Mouse (Mus musculus): ENCODE measurements around the gene Mknk2. TPM values are rescaled to one million over a fixed set of nuclear protein-coding genes. Genes with fewer than 3 reads are reported as not detected.

Gene Mknk2
- polyA plus RNA-seq, 1 experiment from 2014 or later, result 110 TPM

DNA sequence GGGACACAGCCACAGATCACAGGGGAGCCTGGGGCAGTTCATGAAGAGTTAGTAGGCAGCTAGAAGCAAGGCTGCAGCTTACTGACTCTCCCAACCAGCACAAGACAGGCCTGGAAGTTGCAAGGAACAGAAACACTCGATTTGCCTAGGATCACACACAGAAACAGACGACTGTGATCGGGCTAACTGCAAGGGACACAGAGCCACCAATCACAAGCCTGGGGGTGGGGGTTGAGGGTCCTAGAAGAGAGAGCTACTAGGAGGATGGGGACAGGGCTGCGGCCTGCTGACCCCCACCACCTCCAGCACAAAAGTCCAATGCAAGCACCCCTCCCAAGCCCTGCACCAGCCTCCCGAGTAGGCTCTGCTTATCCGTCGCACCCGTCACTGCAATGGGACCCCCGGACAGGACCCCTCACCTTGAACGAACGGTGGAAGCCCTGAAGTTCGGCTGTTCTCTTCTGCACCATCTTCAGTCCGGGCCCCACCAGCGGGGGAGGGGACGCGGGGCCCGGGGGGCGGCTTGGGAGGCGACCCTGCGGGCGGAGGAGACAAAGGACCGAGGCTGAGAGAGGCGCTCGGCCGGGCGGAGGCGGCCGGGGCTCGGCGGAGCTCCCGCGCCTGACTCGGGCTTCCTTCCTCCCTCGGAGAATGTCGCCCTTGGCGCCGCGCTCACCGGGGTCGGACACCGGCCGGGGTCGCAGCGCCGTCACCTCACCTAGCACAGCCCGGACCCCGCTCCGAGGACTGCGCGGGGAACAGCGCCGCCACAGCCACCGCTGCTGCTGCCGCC lies 2.3 kb downstream of the Mknk2 start:
- Histone ChIP-seq H3K4me1 (ENCODE audit: insufficient read depth) (peaks cover 39% of the 10 kb centered on the region), H3K4me2 (peak overlapping the region; percentile 88), H3K9me3 (ENCODE audit: low read depth, low read length) (no peaks in the 10 kb centered on the region), H3K36me3 (ENCODE audit: insufficient read depth) (peaks cover 35% of the 10 kb centered on the region), H3K4me3 (ENCODE audit: low read depth, low read length) (peak overlapping the region; percentile 98), H3K27ac (ENCODE audit: low read depth) (peak overlapping the region; percentile 84), H3K9ac (peak overlapping the region; percentile 98), H3K27me3 (ENCODE audit: insufficient read depth, low read length) (no peaks in the 10 kb centered on the region)
- WGBS, result under 1% methylated on average over 33 of the region's 54 CpGs
- TF ChIP-seq CTCF (IDR thresholded peaks at IDR 0.05; ENCODE audit: low read depth), result no peak
- peak; percentile 27 for DNase-seq
- ATAC-seq (ENCODE audit: insufficient read depth), result peak; percentile 9

DNA sequence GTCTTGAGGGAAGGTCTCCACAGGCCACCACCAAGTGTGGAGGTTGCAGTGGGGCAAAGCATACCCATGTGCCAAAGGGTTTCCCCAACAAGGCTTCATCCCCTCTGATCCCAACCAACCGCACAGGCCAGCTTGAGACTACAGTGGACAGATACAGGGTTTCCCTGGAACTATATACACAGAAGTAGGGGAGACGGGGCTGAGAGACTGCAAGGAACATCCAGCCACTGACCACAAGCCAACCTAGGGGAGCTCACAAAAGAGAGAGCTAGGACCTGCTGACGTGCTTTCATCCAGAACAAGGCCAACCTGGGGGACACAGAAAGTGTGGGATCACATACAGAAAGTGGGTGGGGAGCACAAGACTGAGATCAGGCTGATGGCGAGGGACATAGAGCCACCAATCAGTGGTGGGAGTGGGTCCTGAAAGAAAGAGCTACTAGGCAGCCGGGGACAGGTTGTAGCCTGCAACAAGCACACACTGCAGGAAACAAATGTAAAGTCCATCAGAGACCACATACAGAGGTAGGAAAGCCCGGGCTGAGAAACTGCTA lies 3.0 kb downstream of the Mknk2 start:
- DNase-seq (no peak), ATAC-seq (ENCODE audit: insufficient read depth) (no peak)
- WGBS, result 7% methylated on average over 6 of the region's 6 CpGs

DNA sequence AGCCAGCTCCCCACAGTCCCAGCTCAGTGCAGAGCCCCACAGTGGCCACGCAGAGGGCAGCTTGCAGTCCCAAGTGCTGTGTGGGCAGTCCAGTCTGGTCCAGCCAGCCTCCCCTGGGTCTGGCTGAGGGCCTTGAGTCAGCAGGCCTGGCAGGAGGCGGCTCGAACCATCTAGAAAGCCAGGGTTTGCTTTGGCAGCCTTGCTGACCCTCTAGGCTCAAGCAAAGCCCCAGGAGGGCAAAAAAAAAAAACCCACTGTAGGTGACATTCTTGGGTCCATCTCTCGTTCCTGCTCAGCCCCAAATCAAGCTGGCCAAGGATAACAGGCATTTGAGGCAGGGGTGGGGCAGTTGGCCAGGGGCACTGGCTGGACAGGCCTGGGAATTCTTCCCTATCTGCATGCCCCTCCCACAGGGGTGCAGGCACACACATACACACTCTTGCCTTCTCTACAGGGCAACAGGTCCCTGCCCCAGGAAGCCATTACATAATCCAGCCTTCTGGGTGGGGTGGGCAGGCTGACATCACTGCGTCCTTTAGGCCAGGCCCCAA lies 3.7 kb downstream of the Mknk2 start:
- no peak for ATAC-seq (ENCODE audit: insufficient read depth)
- peaks cover 38% of the 10 kb centered on the region for H3K4me1 ChIP-seq (ENCODE audit: insufficient read depth)
- peak overlapping the region; percentile 88 for H3K4me2 ChIP-seq
- H3K36me3 ChIP-seq (ENCODE audit: insufficient read depth), result peaks cover 49% of the 10 kb centered on the region
- no peak for DNase-seq
- H3K9me3 ChIP-seq (ENCODE audit: low read depth, low read length), result no peaks in the 10 kb centered on the region
- no peak overlapping the region for H3K27ac ChIP-seq (ENCODE audit: low read depth)
- no peaks in the 10 kb centered on the region for H3K27me3 ChIP-seq (ENCODE audit: insufficient read depth, low read length)
- no peak for TF ChIP-seq CTCF (IDR thresholded peaks at IDR 0.05; ENCODE audit: low read depth)
- H3K4me3 ChIP-seq (ENCODE audit: low read depth, low read length), result peak overlapping the region; percentile 98
- 51% methylated on average over 5 of the region's 5 CpGs for WGBS
- peak overlapping the region; percentile 98 for H3K9ac ChIP-seq

More for the DNA sequence above, 3.0 kb downstream of the Mknk2 start:
- Histone ChIP-seq H3K4me3 (ENCODE audit: low read depth, low read length) (peak overlapping the region; percentile 98), H3K4me1 (ENCODE audit: insufficient read depth) (peaks cover 39% of the 10 kb centered on the region), H3K36me3 (ENCODE audit: insufficient read depth) (peaks cover 42% of the 10 kb centered on the region), H3K4me2 (peak overlapping the region; percentile 88), H3K27ac (ENCODE audit: low read depth) (peak overlapping the region; percentile 84), H3K9ac (peak overlapping the region; percentile 98), H3K27me3 (ENCODE audit: insufficient read depth, low read length) (no peaks in the 10 kb centered on the region), H3K9me3 (ENCODE audit: low read depth, low read length) (no peaks in the 10 kb centered on the region)
- TF ChIP-seq CTCF (IDR thresholded peaks at IDR 0.05; ENCODE audit: low read depth), result no peak

DNA sequence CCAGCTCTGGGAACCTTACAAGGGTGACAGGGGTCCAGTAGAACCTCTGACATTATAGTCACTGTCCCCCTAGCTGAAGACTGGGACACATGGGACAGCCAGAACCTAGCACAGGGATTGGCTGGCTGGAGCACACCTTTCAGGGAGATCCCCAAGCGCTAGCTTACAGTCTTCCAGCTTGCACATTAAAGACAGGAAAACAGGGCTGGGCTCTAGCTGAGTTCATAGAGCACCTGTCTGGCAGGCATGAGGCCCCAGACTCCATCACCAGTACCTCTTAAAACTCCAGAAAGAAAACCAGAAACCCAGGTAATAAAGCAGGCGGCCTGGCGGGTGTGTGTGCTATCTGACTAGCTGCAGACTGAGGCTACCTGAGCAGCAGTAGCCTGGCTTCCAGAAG lies 4.2 kb downstream of the Mknk2 start:
- no peak overlapping the region for H3K27ac ChIP-seq (ENCODE audit: low read depth)
- no peaks in the 10 kb centered on the region for H3K27me3 ChIP-seq (ENCODE audit: insufficient read depth, low read length)
- H3K4me2 ChIP-seq, result peak overlapping the region; percentile 88
- H3K9ac ChIP-seq, result peak overlapping the region; percentile 98
- no peak for ATAC-seq (ENCODE audit: insufficient read depth)
- no peak for TF ChIP-seq CTCF (IDR thresholded peaks at IDR 0.05; ENCODE audit: low read depth)
- no peaks in the 10 kb centered on the region for H3K9me3 ChIP-seq (ENCODE audit: low read depth, low read length)
- peaks cover 54% of the 10 kb centered on the region for H3K36me3 ChIP-seq (ENCODE audit: insufficient read depth)
- WGBS, result 68% methylated on average over 3 of the region's 3 CpGs
- DNase-seq, result no peak
- H3K4me1 ChIP-seq (ENCODE audit: insufficient read depth), result peaks cover 32% of the 10 kb centered on the region
- peak overlapping the region; percentile 98 for H3K4me3 ChIP-seq (ENCODE audit: low read depth, low read length)

DNA sequence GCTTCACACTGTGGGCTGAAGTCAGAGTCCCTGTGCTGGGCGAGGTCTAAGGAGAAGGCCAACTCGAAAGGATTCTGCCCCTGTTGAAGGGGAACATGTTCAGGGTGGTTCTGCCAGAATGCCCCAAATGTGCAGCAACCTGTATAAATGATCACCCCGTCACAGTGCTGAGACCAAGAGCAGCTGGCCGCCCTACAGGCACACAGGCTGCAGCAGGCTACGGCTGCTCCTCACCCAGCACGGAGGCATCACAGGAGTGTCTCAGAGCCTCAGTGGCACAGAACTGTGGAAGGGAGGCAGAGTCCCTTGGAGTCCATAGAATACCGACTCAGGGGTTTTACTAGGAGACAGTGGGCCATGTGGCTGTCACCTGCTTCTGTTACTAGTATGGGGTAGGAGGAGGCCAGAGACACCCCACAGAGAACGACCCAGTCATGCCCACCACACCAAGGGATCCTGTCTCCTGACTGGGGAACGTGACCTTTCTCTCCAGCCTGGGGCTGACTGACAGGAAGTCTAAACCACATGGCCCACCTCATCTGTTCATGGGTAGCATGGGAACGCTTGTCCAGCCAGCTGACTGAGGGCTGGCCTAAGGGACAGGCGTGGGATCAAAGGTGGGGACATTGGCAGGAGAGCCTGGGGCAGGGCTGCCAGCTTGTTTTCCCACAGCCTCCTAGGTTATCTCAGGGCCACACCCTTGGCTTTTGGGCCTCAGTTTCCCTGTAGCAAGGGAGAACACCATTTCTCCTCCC lies 5.8 kb downstream of the Mknk2 start:
- no peak for TF ChIP-seq CTCF (IDR thresholded peaks at IDR 0.05; ENCODE audit: low read depth)
- Histone ChIP-seq H3K27ac (ENCODE audit: low read depth) (no peak overlapping the region), H3K4me2 (no peak overlapping the region), H3K9ac (peak overlapping the region; percentile 20; the same call in 1 of the 2 replicates), H3K4me1 (ENCODE audit: insufficient read depth) (peaks cover 16% of the 10 kb centered on the region), H3K9me3 (ENCODE audit: low read depth, low read length) (no peaks in the 10 kb centered on the region), H3K4me3 (ENCODE audit: low read depth, low read length) (no peak overlapping the region), H3K36me3 (ENCODE audit: insufficient read depth) (peaks cover 70% of the 10 kb centered on the region), H3K27me3 (ENCODE audit: insufficient read depth, low read length) (no peaks in the 10 kb centered on the region)
- ATAC-seq (ENCODE audit: insufficient read depth), result no peak
- DNase-seq, result no peak
- 78% methylated on average over 11 of the region's 11 CpGs for WGBS

DNA sequence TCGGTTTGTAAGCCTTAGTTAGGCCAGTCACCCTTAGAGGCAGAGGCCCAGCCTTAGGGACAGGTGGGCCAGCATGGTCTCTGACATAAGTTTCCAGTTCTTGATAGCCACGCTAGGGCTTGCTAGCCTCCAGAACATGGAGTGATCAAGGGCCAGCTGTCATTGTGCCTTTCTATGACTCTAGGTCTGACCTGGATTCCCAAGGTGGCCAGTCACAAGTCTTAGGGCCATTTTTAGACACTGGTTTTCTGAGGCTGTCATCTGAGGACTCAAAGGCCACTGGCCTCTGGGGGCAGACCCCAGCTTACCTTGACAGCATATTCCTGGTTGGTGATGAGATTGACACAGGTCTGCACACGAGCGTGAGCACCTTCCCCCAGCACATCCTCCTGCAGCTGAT lies 6.7 kb downstream of the Mknk2 start:
- ATAC-seq (ENCODE audit: insufficient read depth) (no peak), DNase-seq (no peak)
- Histone ChIP-seq H3K36me3 (ENCODE audit: insufficient read depth) (peaks cover 79% of the 10 kb centered on the region), H3K9ac (no peak overlapping the region), H3K9me3 (ENCODE audit: low read depth, low read length) (no peaks in the 10 kb centered on the region), H3K4me2 (no peak overlapping the region), H3K27me3 (ENCODE audit: insufficient read depth, low read length) (no peaks in the 10 kb centered on the region), H3K4me1 (ENCODE audit: insufficient read depth) (peaks cover 13% of the 10 kb centered on the region), H3K4me3 (ENCODE audit: low read depth, low read length) (no peak overlapping the region), H3K27ac (ENCODE audit: low read depth) (no peak overlapping the region)
- TF ChIP-seq CTCF (IDR thresholded peaks at IDR 0.05; ENCODE audit: low read depth), result no peak
- WGBS, result 88% methylated on average over 4 of the region's 4 CpGs

Measured in lung, embryonic 14.5 days (tissue).